Mouse (Mus musculus): Measurements from ENCODE around the gene Zdhhc14. TPM values are rescaled to one million over a fixed set of nuclear protein-coding genes. Genes with fewer than 3 reads are reported as not detected.

Gene Zdhhc14
- polyA plus RNA-seq, 1 experiment: 0.01 TPM

- H3K27me3 ChIP-seq (ENCODE audit: control insufficient read depth, insufficient read depth, insufficient read length): peaks cover 11% of the 10 kb centered on the region
- H3K79me3 ChIP-seq (ENCODE audit: low read depth): no peaks in the 10 kb centered on the region
- H3K79me2 ChIP-seq (ENCODE audit: control insufficient read depth, insufficient read depth): no peaks in the 10 kb centered on the region
- TF ChIP-seq USF1 (IDR thresholded peaks at IDR 0.05; ENCODE audit: low read depth) (no peak), CEBPB (IDR thresholded peaks at IDR 0.05; ENCODE audit: low read depth) (no peak), MYOD1 (IDR thresholded peaks at IDR 0.05; ENCODE audit: control insufficient read depth, insufficient read length, low read depth) (peak; percentile 21), FOSL1 (IDR thresholded peaks at IDR 0.05; ENCODE audit: insufficient read depth, low read length, poor library complexity, severe bottlenecking) (no peak)
- H3K4me3 ChIP-seq (ENCODE audit: insufficient read depth, poor library complexity, severe bottlenecking): no peak overlapping the region
- H3K36me3 ChIP-seq (ENCODE audit: control insufficient read depth, insufficient read depth): no peaks in the 10 kb centered on the region
- no peak overlapping the region for H3ac ChIP-seq (ENCODE audit: control insufficient read depth, insufficient read length, low read depth)
These were observed 149.1 kb downstream of the Zdhhc14 start for GRCm38 (mm10) chr17:5641436-5641835.

- Histone ChIP-seq H3K4me3 (ENCODE audit: insufficient read depth, poor library complexity, severe bottlenecking) (no peak overlapping the region), H3K79me2 (ENCODE audit: control insufficient read depth, insufficient read depth) (no peaks in the 10 kb centered on the region), H3K36me3 (ENCODE audit: control insufficient read depth, insufficient read depth) (no peaks in the 10 kb centered on the region), H3K79me3 (ENCODE audit: low read depth) (no peaks in the 10 kb centered on the region), H3ac (ENCODE audit: control insufficient read depth, insufficient read length, low read depth) (no peak overlapping the region), H3K27me3 (ENCODE audit: control insufficient read depth, insufficient read depth, insufficient read length) (peaks cover 15% of the 10 kb centered on the region)
- no peak for TF ChIP-seq USF1 (IDR thresholded peaks at IDR 0.05; ENCODE audit: low read depth)
- no peak for TF ChIP-seq CTCF (IDR thresholded peaks at IDR 0.05; ENCODE audit: control insufficient read depth, insufficient read depth, insufficient read length)
- no peak for TF ChIP-seq CEBPB (IDR thresholded peaks at IDR 0.05; ENCODE audit: low read depth)
- no peak for TF ChIP-seq FOSL1 (IDR thresholded peaks at IDR 0.05; ENCODE audit: insufficient read depth, low read length, poor library complexity, severe bottlenecking)
- TF ChIP-seq MYOG (IDR thresholded peaks at IDR 0.05; ENCODE audit: control insufficient read depth, extremely low read depth, insufficient read length): no peak
- no peak for TF ChIP-seq MYOD1 (IDR thresholded peaks at IDR 0.05; ENCODE audit: control insufficient read depth, insufficient read length, low read depth)
- no peak for TF ChIP-seq MAX (IDR thresholded peaks at IDR 0.05)
These were observed 150.8 kb downstream of the Zdhhc14 start for GRCm38 (mm10) chr17:5642918-5643721.

- no peak overlapping the region for H3K4me3 ChIP-seq (ENCODE audit: insufficient read depth, poor library complexity, severe bottlenecking)
- H3K79me2 ChIP-seq (ENCODE audit: control insufficient read depth, insufficient read depth): no peaks in the 10 kb centered on the region
- H3K79me3 ChIP-seq (ENCODE audit: low read depth): no peaks in the 10 kb centered on the region
- H3K36me3 ChIP-seq (ENCODE audit: control insufficient read depth, insufficient read depth): no peaks in the 10 kb centered on the region
- TF ChIP-seq CTCF (IDR thresholded peaks at IDR 0.05; ENCODE audit: control insufficient read depth, insufficient read depth, insufficient read length) (no peak), CEBPB (IDR thresholded peaks at IDR 0.05; ENCODE audit: low read depth) (no peak), MAX (IDR thresholded peaks at IDR 0.05) (no peak), USF1 (IDR thresholded peaks at IDR 0.05; ENCODE audit: low read depth) (no peak), MYOG (IDR thresholded peaks at IDR 0.05; ENCODE audit: control insufficient read depth, extremely low read depth, insufficient read length) (no peak), MYOD1 (IDR thresholded peaks at IDR 0.05; ENCODE audit: control insufficient read depth, insufficient read length, low read depth) (no peak), FOSL1 (IDR thresholded peaks at IDR 0.05; ENCODE audit: insufficient read depth, low read length, poor library complexity, severe bottlenecking) (no peak)
- peaks cover 53% of the 10 kb centered on the region for H3K27me3 ChIP-seq (ENCODE audit: control insufficient read depth, insufficient read depth, insufficient read length)
- no peak overlapping the region for H3ac ChIP-seq (ENCODE audit: control insufficient read depth, insufficient read length, low read depth)
These were observed 157.8 kb downstream of the Zdhhc14 start for GRCm38 (mm10) chr17:5650124-5650523.

GRCm38 (mm10) chr17:5650642-5651041, 158.3 kb downstream of the Zdhhc14 start:
- H3K36me3 ChIP-seq (ENCODE audit: control insufficient read depth, insufficient read depth): no peaks in the 10 kb centered on the region
- TF ChIP-seq CTCF (IDR thresholded peaks at IDR 0.05; ENCODE audit: control insufficient read depth, insufficient read depth, insufficient read length): no peak
- H3K4me3 ChIP-seq (ENCODE audit: insufficient read depth, poor library complexity, severe bottlenecking): no peak overlapping the region
- peaks cover 53% of the 10 kb centered on the region for H3K27me3 ChIP-seq (ENCODE audit: control insufficient read depth, insufficient read depth, insufficient read length)
- H3ac ChIP-seq (ENCODE audit: control insufficient read depth, insufficient read length, low read depth): no peak overlapping the region
- no peaks in the 10 kb centered on the region for H3K79me2 ChIP-seq (ENCODE audit: control insufficient read depth, insufficient read depth)
- H3K79me3 ChIP-seq (ENCODE audit: low read depth): no peaks in the 10 kb centered on the region

GRCm38 (mm10) chr17:5651551-5651950, 159.2 kb downstream of the Zdhhc14 start:
- no peaks in the 10 kb centered on the region for H3K79me2 ChIP-seq (ENCODE audit: control insufficient read depth, insufficient read depth)
- H3K79me3 ChIP-seq (ENCODE audit: low read depth): no peaks in the 10 kb centered on the region
- TF ChIP-seq USF1 (IDR thresholded peaks at IDR 0.05; ENCODE audit: low read depth) (no peak), MAX (IDR thresholded peaks at IDR 0.05) (no peak), MYOG (IDR thresholded peaks at IDR 0.05; ENCODE audit: control insufficient read depth, extremely low read depth, insufficient read length) (no peak), CEBPB (IDR thresholded peaks at IDR 0.05; ENCODE audit: low read depth) (no peak), FOSL1 (IDR thresholded peaks at IDR 0.05; ENCODE audit: insufficient read depth, low read length, poor library complexity, severe bottlenecking) (no peak), MYOD1 (IDR thresholded peaks at IDR 0.05; ENCODE audit: control insufficient read depth, insufficient read length, low read depth) (no peak), CTCF (IDR thresholded peaks at IDR 0.05; ENCODE audit: control insufficient read depth, insufficient read depth, insufficient read length) (no peak)
- H3K36me3 ChIP-seq (ENCODE audit: control insufficient read depth, insufficient read depth): no peaks in the 10 kb centered on the region
- peaks cover 49% of the 10 kb centered on the region for H3K27me3 ChIP-seq (ENCODE audit: control insufficient read depth, insufficient read depth, insufficient read length)
- H3K4me3 ChIP-seq (ENCODE audit: insufficient read depth, poor library complexity, severe bottlenecking): no peak overlapping the region
- H3ac ChIP-seq (ENCODE audit: control insufficient read depth, insufficient read length, low read depth): no peak overlapping the region

- peaks cover 42% of the 10 kb centered on the region for H3K27me3 ChIP-seq (ENCODE audit: control insufficient read depth, insufficient read depth, insufficient read length)
- no peak overlapping the region for H3K4me3 ChIP-seq (ENCODE audit: insufficient read depth, poor library complexity, severe bottlenecking)
- TF ChIP-seq CTCF (IDR thresholded peaks at IDR 0.05; ENCODE audit: control insufficient read depth, insufficient read depth, insufficient read length) (no peak), CEBPB (IDR thresholded peaks at IDR 0.05; ENCODE audit: low read depth) (no peak), MAX (IDR thresholded peaks at IDR 0.05) (no peak), USF1 (IDR thresholded peaks at IDR 0.05; ENCODE audit: low read depth) (no peak), FOSL1 (IDR thresholded peaks at IDR 0.05; ENCODE audit: insufficient read depth, low read length, poor library complexity, severe bottlenecking) (no peak), MYOG (IDR thresholded peaks at IDR 0.05; ENCODE audit: control insufficient read depth, extremely low read depth, insufficient read length) (no peak), MYOD1 (IDR thresholded peaks at IDR 0.05; ENCODE audit: control insufficient read depth, insufficient read length, low read depth) (no peak)
- no peaks in the 10 kb centered on the region for H3K36me3 ChIP-seq (ENCODE audit: control insufficient read depth, insufficient read depth)
- H3K79me2 ChIP-seq (ENCODE audit: control insufficient read depth, insufficient read depth): no peaks in the 10 kb centered on the region
- H3K79me3 ChIP-seq (ENCODE audit: low read depth): no peaks in the 10 kb centered on the region
- no peak overlapping the region for H3ac ChIP-seq (ENCODE audit: control insufficient read depth, insufficient read length, low read depth)
These were observed 161.6 kb downstream of the Zdhhc14 start for GRCm38 (mm10) chr17:5653981-5654380.

All from C2C12 (cell line).